Mouse (Mus musculus) gastrocnemius, adult 2 months (tissue): ENCODE measurements around the gene Gpc1. TPM values are rescaled to one million over a fixed set of nuclear protein-coding genes. Genes with fewer than 3 reads are reported as not detected.

Source experiments
- DNase-seq: peaks from one replicate; pipeline ENCODE4 v3.0.0; 2022
- H3K27ac ChIP-seq: fragments of 200-600 bp; 2 replicates; pipeline ENCODE4 v1.8.1; 2022; ENCODE audit warnings: mild to moderate bottlenecking
- H3K4me3 ChIP-seq: fragments of 200-600 bp; 2 replicates; pipeline ENCODE4 v1.8.1; 2022; ENCODE audit warnings: mild to moderate bottlenecking, moderate library complexity
- CTCF ChIP-seq: fragments of 200-600 bp; IDR thresholded peaks from 2 replicates; pipeline ENCODE4 v1.8.1; 2022; ENCODE audit warnings: antibody characterized with exemption, mild to moderate bottlenecking, moderate library complexity
- intact Hi-C: fragments of 180-260 bp; cut with DNase I; formaldehyde crosslinking; loops from one replicate; pipeline ENCODE4 v1.15.1; 2025
- total RNA-seq, 2 experiments: library from RNA; stranded (reverse); gene quantifications; 2 replicates each; pipeline ENCODE4 v1.2.3; 2021

Gene Gpc1
- total RNA-seq, 2 experiments from 2014 or later = 214 to 256 TPM

DNA sequence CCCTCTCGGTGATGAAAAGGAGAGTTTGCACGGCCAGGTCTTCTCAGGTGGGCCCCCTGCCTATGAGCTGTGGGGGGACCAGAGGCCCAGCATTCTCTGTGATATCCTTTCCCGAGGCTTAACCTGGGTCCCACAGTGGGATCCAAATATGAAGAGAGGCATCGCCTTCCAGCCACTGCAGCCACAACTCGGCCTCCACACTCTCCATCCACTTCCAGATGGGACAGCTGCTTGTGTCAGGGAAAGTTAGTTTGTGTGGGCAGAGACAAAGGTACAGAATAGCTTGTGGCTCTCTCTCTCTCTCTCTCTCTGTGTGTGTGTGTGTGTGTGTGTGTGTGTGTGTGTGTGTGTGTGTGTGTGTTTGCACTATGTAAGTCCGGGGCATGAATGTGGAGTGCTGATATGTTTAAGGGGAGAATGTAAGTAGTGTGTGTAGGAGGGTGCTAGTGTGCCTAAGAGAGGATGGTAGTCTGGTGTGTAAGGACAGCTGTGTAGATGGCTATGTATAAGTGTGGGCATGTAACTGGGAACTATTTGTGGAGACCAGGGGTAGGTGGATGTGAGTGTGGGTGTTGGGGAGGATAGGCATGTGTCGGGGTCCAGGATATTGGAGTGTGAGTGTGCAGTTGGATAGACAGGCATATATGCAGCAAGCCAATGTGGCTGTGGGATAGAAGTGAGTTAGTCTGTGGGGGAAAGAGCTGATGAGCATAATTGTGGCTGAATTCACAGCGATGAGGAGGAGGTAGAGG lies 44.1 kb downstream of the Gpc1 start:
- H3K4me3 ChIP-seq = no peak overlapping the region
- no peak for DNase-seq
- no peak overlapping the region for H3K27ac ChIP-seq
- TF ChIP-seq CTCF = no peak
- intact Hi-C loops = no loop called here

DNA sequence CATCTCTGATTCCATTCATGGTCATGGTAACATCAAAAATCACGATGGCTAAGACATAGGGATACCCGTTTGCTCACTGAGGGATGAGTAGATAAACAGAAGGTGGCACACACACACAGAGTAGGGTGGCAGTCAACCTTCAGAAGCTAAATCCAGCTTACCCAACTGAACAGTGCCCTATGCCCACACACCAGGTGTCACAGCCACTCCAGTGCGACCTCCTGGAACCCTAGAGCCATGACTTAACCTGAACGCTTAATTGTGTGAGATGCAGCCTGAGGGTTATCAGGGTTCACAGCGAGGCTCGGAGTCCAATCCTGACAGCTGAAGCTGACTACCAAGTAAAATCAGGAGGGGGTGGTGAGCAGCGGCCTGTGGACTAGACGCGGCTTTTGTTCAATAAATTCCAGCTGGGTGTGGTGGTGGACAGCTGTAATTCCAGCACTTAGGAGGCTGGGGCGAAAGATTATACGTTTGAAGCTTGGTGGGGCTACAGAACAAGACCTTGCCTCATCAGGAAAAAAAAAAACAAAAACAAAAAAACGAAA lies 46.1 kb downstream of the Gpc1 start:
- no peak overlapping the region for H3K4me3 ChIP-seq
- DNase-seq = no peak
- no peak overlapping the region for H3K27ac ChIP-seq
- TF ChIP-seq CTCF = no peak
- intact Hi-C loops = no loop called here

DNA sequence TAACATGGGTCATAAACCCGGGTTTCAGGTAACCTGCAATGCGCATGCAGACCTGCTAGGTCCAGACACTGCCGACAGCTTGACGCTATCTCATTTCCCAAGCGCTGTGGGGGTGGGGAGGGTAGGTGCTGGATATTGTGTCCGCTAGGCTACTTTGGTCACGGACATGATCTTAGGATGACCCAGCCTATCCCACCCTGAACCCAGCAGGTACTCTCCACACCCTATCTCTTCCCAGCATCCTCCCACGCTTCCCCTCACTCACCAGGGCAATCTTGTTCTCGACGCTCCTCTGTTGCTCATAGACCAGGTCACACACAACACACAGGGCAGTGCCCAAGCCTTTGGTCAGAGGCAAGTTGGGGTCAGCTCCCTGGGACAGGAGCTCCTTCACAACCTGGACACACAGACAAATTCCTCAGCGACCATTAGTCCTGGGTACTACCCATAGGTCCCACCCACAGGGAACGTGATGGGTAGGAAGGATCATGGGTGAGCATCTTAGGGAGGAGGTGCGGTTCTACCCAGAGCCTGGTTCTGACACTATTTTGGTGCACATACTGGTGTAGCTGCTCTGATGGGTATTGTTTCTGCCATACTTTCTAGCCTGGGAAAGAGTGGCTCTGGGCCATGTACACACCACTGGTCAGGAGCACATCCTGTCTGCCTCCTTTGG lies 46.8 kb downstream of the Gpc1 start:
- DNase-seq = no peak
- H3K4me3 ChIP-seq = no peak overlapping the region
- TF ChIP-seq CTCF = no peak
- H3K27ac ChIP-seq = no peak overlapping the region
- intact Hi-C loops = no loop called here

DNA sequence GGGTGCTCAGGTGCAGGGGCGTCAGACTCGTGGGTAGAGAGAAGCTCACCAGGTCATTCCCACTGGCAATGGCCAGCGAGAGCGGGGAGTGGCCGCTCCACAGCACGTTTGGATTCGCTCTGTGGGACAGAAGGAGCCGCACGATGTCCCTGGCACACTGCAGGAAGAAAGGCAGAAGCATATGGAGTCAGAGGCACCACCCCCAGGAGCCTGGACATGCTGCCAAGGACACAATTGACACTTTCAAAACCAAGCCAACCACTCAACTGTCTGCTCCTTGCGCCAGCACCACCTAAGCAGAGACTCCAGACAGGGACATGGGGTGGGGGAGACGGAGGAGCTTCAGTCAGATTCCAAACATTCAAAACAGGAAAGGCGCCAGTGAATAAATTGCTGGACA lies 47.8 kb downstream of the Gpc1 start:
- TF ChIP-seq CTCF = no peak
- H3K4me3 ChIP-seq = no peak overlapping the region
- intact Hi-C loops = no loop called here
- no peak overlapping the region for H3K27ac ChIP-seq
- no peak for DNase-seq

DNA sequence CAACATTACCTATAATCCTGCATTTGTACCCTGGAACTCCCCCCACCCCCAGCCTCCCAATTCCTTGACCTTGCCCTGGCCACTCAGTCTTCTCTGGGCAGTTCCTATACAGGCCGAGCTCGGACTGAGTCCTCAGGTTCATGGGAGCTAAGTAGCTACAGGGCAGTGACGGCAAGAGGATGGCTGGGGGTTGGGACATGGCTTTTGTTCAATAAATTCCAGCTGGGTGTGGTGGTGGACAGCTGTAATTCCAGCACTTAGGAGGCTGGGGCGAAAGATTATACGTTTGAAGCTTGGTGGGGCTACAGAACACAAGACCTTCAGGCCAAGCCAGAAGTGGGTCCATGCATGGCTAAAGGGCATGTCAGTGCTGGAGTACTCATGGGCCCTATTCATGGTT lies 48.7 kb downstream of the Gpc1 start:
- no peak overlapping the region for H3K4me3 ChIP-seq
- no peak for DNase-seq
- intact Hi-C loops = no loop called here
- H3K27ac ChIP-seq = no peak overlapping the region
- TF ChIP-seq CTCF = no peak

DNA sequence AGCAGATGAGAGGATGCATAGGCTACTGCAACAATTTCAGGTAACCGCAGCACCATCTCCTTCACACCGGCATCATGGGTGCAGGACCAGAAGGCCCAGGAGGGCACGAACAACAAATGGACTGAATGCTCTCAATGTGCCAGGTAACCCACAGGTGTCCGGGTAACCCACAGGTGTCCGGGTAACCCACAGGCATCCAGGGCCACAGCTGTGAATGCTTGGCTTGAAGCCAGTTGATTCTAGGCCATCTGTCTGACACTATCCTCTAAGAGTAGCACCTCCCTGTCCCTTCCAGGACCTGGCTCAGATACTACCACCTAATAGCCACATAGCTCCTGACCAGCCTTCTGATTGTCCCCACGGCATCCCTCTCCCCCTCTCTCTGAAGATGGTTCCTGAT lies 50.5 kb downstream of the Gpc1 start:
- Histone ChIP-seq H3K4me3 (no peak overlapping the region), H3K27ac (no peak overlapping the region)
- intact Hi-C loops = no loop called here
- TF ChIP-seq CTCF = no peak
- no peak for DNase-seq

DNA sequence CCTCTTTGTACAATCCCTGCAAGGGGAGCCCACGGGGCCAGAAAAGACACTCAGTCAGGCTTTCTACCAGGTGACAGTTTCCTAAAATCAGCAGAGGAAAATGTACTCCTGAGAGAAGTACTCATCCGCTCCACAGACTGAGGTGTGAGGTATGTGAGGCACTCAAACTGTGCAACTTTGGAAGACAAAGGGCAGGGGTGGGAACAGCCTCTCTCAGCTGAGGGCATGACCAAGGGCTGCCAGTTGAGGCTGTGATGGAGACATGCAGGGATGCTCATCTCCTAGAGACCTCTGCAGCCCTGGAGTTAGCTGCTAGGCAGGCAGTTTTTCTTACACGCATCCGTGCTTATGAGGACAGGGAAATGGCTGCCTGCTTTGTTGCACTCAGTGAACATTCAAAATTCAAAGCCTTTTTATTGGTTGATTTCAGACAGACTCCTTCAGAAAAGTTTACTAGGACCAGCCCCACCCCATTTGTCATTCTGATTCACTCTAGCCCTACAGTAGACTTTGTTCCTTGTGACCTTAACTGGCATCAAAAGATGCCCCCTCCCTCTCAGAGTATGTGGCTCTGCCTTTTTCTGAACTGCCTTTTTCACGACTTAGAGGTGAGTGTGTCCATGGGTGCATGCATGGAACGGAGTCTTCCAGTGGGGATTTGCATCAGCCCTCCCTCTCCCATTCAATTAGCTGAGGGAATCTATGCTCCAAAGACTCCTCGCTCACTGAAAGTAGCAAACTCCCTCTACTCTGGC lies 57.6 kb downstream of the Gpc1 start:
- intact Hi-C loops = no loop called here

DNA sequence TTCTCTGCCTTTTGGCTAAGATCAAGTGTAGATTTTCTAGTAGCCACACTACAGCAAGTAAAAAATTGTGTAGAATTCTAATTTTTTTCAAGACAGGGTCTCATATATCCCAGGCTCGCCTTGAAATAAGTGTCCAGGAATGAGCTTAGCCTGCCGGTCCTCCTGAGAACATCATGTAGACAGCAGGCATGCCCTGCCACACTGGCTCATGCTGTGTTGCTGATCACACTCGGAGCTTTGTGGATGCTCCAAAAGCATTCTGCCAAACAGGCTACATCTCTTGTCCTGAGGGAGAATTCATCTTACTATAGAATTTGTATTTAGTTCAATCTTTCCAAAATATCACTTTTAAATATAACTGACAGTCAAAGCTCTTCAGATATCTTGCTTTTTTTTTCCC lies 61.3 kb downstream of the Gpc1 start:
- intact Hi-C loops = loop anchor here (5.0 kb wide), 1 partner anchor 50 kb away; no protein-coding TSS in a partner anchor
- Histone ChIP-seq H3K27ac (no peak overlapping the region), H3K4me3 (no peak overlapping the region)
- DNase-seq = no peak
- TF ChIP-seq CTCF = no peak

More for the DNA sequence above, 57.6 kb downstream of the Gpc1 start:
- Histone ChIP-seq H3K27ac (no peak overlapping the region), H3K4me3 (no peak overlapping the region)
- DNase-seq = no peak
- TF ChIP-seq CTCF = no peak

DNA sequence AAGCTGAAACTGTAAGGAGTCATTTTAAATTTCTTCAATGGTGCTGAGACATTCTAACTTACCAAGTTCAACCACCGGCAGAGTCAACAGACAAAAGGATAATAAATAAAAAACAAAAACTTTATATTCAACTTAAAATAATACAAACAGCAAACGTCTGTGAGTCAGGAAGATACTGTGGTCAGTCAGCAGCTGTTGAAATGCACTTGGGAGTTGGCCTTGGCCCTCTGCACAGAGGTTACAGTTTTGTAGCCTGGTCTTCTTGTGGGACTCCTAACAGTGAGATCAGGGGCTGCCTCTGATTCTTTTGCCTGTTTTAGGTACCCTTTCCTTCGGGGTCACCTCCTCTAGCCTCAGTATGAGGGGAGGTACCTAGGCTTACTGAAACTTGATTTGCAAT lies 62.5 kb downstream of the Gpc1 start:
- H3K27ac ChIP-seq = no peak overlapping the region
- intact Hi-C loops = loop anchor here (2.0 to 5.0 kb wide), 2 partner anchors 52 to 245 kb away; partner anchors contain the start of gene Otos
- DNase-seq = no peak
- no peak for TF ChIP-seq CTCF
- no peak overlapping the region for H3K4me3 ChIP-seq

DNA sequence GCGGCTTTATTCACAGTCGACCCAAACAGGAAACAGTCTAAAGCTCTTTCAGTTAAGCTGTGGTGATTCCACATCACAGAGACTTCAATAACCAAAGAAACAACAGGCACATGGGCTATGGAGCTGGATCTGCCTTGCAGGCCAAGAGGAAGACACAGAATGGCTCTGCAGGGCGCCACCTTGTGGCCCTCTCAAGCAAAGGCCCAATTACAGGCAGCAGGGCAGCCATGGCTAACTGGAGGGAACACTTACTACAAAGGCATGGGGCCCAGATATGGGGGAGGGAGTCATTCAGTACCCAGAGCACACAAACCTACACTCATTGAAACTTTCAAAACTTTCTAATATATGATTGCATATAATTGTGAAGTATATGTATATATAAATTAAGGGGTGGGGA lies 63.6 kb downstream of the Gpc1 start:
- no peak overlapping the region for H3K4me3 ChIP-seq
- intact Hi-C loops = loop anchor here (1.0 to 5.0 kb wide), 3 partner anchors 198 to 373 kb away; partner anchors contain the start of gene Otos
- peak; percentile 83 for DNase-seq

DNA sequence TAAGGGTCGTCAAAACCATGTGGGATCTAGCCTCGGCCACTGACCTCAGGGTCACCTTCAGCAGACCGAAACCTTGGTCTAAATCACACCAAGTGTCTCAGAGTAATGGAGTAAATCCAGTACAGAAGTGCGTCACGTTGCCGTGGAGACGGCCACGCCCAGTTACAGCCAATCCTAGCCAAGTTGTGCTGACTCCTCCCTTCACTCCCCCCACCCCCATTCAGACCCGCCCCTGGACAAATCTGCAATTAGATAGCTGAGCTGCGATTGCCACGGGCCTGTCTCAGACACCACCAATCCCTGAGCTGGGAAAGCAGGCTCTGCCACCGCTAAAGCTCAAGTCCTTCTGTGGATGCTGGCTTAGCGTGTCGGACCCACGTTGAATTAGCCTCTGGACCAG lies 71.3 kb downstream of the Gpc1 start, which contains the start of gene Ankmy1:
Gene Ankmy1 (minus strand): TSS at position 121 of the 400 bp plus-strand sequence.
- no peak within 1 kb of the TSS for H3K27ac ChIP-seq
- intact Hi-C loops = no loop called here
- DNase-seq = peak; percentile 61
- no peak within 1 kb of the TSS for H3K4me3 ChIP-seq
- no peak for TF ChIP-seq CTCF

More for the DNA sequence above, 63.6 kb downstream of the Gpc1 start:
- H3K27ac ChIP-seq = no peak overlapping the region
- TF ChIP-seq CTCF = peak; percentile 97; the same call in 1 of the 2 replicates

DNA sequence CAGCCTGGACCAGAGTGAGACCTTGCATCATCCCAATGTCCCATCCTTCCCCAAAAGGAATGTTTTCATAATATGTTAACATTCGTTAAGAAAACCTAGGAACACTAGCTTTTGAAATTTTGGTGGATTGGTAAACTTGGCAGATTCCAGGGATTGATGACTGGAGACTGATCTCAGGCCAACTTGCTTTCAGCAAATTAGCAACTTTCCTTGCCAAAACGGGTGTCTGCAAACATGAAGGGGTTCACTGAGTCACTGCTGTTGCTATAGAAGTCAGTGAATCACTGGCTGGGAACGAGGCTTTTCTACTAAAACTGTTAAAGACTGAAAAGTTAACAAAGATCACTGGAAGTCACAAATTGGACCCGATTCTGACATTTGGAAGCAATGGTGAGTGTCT lies 72.2 kb downstream of the Gpc1 start:
- Histone ChIP-seq H3K27ac (no peak overlapping the region), H3K4me3 (no peak overlapping the region)
- no peak for DNase-seq
- intact Hi-C loops = no loop called here
- TF ChIP-seq CTCF = no peak
